Mouse (Mus musculus): ENCODE data around the gene Micu2. TPM values are rescaled to one million over a fixed set of nuclear protein-coding genes. Genes with fewer than 3 reads are reported as not detected.

Gene Micu2
- 10 to 100 TPM; 39.9 to 93.0 (median 67.3) TPM for total RNA-seq (2018; cell fraction: chromatin; rRNA removed)
- total RNA-seq (2018; cell fraction: cytosol; rRNA removed), result 10 to 100 TPM; 38.3 to 67.7 (median 50.7) TPM
- 10 to 100 TPM; 19.3 to 63.6 (median 34.8) TPM for total RNA-seq (2018; cell fraction: nucleus; rRNA removed)
- 44.9 to 62.5 TPM (median 57.3 TPM) in 3 replicates for polyA plus RNA-seq (2018)

DNA sequence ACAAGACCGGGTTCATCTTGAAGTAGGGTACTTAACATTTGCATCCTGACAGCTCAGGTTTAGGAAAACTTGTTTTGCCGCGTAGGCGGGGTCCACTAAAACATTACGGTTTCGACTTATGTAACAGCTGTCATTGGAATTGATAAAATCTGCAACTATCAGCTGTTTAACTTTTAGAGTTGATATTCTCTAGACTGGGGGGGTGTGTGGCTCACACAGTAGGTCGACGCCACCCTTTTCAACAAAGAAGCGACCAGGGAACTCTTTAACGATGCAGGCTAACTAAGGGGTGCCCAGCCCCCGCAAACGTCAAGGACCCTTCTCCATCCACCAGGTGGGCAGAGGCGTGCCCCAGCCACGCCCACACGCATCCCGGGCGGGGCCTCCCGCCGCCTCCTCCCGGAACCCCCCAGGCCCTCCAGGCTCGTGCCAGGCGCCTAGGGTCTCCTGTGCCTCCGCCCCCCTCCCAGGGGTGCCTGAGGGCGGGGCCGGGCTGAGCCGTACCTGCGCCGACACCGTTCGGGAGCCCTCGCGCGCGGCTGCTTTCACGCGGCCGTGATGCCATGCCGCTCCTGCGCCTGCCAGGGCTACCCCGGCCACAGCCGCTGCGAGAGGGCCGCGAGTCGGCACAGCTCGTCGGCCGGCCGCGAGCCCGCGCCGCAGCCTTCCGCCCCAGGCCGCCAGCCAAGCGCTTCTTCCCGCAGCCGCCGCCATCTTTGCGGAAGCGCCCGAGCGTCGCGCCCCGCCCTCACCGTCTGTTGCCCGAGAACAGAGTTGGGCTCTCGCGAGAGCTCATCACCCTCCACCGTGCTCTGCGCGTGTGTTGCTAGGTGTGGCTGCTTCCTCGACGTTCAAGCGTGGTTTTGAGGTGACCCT lies at the start of gene Micu2:
Gene Micu2 (minus strand): TSS at position 737 of the 876 bp plus-strand sequence.
- H3K79me2 ChIP-seq (ENCODE audit: inconsistent target), result peaks cover 49% of the 10 kb centered on the region; the same call in 1 of the 2 replicates
- 4% methylated on average over 70 of the region's 76 CpGs for WGBS (ENCODE audit: missing documents)
- no peak within 1 kb of the TSS for H3K27ac ChIP-seq

DNA sequence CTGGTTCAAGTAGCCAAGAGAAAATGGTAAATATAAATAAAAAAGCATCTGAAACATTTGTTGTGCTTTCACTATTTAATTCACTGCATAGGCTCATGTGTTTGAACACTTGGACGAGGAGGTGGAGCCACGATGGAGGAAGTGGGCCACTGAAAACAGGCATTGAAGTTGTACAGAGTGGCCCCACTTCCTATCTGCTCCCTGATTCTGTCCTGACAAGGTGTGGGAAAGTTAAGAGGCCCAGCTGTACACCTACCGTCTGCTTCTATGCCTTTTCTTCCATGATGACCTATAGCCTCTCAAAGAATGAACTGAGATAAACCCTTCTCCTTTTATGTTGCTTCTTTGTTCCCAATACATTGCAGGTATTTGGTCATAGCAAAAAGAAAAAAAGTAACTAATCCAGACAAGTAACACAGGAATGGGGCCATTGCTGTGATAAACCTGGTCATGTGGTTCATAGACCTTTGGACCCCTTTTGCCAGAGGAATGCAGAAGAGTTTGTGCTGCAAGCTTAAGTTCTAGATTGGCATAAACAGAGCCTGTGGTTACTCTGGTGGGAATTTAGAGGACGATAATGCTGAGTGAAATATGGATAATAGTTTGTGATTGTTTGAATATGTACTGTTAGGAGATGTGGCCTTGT lies 47.7 kb upstream of the Micu2 start:
- Histone ChIP-seq H3K79me2 (ENCODE audit: inconsistent target) (no peaks in the 10 kb centered on the region), H3K36me3 (ENCODE audit: inconsistent target) (no peaks in the 10 kb centered on the region), H3K27ac (no peak overlapping the region), H3K4me3 (ENCODE audit: inconsistent target) (no peak overlapping the region)
- 69% methylated on average over 4 of the region's 4 CpGs for WGBS (ENCODE audit: missing documents)

More for the DNA sequence above, at the start of gene Micu2:
- peak within 1 kb of the TSS; percentile 46 for H3K4me3 ChIP-seq (ENCODE audit: inconsistent target)
- H3K36me3 ChIP-seq (ENCODE audit: inconsistent target), result no peaks in the 10 kb centered on the region

DNA sequence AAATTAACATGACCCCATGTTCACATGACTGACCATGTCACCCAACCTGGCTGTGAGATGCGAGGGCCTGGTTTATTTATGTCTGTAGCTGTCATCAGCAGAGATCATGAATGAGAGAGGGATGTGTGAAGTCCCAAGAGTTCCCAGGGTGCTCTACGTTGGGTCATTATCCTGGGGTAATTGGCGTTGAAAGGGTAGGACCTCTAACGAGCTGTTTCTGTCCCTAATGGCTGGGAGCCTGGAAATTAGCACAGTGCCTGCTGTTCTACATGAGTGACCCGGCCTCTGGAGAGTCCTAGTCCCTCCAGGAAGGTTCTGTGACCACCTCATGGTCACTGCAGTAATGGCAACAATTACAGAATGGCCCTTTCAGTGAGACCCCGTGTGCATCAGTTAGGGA lies 37.1 kb upstream of the Micu2 start:
- 65% methylated on average over 6 of the region's 6 CpGs for WGBS (ENCODE audit: missing documents)
- Histone ChIP-seq H3K36me3 (ENCODE audit: inconsistent target) (no peaks in the 10 kb centered on the region), H3K4me3 (ENCODE audit: inconsistent target) (no peak overlapping the region), H3K79me2 (ENCODE audit: inconsistent target) (no peaks in the 10 kb centered on the region), H3K27ac (no peak overlapping the region)

DNA sequence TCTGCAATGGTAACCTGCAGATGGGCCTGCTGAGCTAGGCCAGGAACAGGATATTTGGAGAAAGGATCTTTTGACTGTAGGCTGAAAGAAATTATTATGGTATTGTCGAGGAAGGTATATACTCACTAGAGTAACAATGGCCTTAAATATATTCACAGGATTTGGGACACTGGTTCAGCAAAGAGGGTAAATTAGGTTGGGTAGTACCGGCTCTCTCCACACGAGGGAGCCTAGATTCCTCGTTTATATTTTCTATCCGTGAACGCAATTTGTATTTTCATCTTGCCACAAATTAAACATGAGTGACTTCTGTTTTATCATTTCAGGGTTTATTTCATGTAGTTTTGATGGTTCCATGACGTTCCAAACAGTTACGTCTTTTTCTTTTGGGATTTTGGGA lies 35.5 kb upstream of the Micu2 start:
- WGBS (ENCODE audit: missing documents), result 10% methylated on average over 8 of the region's 8 CpGs
- H3K36me3 ChIP-seq (ENCODE audit: inconsistent target), result no peaks in the 10 kb centered on the region
- H3K27ac ChIP-seq, result no peak overlapping the region
- H3K4me3 ChIP-seq (ENCODE audit: inconsistent target), result no peak overlapping the region
- H3K79me2 ChIP-seq (ENCODE audit: inconsistent target), result no peaks in the 10 kb centered on the region

DNA sequence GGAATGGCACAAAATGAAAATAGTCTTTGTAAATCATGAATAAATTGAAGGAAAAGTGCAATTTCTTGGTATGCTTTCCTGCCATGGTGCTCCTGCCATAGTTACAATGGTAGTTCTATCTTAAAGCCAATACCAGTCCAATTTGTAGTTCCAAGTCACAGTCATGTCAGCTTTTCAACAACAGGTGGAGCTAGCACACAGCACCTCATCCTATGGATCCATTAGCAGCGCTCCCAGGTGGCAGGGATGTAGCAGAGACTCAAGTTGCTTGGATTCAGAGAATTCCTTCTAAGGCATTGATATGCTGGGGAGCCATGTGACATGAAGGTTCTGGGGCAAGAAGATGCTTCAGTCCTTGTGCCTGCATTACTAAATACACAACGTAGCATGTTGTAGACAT lies 19.8 kb upstream of the Micu2 start:
- Histone ChIP-seq H3K79me2 (ENCODE audit: inconsistent target) (no peaks in the 10 kb centered on the region), H3K4me3 (ENCODE audit: inconsistent target) (no peak overlapping the region), H3K27ac (no peak overlapping the region), H3K36me3 (ENCODE audit: inconsistent target) (no peaks in the 10 kb centered on the region)
- WGBS (ENCODE audit: missing documents), result 60% methylated on average over 2 of the region's 2 CpGs

DNA sequence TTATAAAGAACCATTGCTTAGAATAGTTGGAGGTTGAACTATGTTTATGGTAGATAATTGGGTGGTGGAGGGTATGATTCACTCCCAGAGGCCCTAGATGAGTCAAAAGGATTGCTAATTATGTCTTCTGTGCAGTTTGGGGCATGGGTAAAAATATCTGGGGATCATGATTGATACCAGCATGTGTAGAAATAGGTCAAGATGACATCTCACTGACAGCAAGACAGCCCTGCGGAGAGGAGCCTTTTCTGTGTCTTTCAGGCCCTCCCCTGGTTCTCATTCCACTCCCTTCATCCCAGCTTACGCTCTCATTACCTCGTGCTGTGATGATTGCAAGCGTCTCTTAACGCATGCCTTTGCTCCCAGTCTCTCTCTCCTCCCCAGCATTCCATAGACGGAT lies 4.8 kb upstream of the Micu2 start:
- 95% methylated on average over 6 of the region's 6 CpGs for WGBS (ENCODE audit: missing documents)

DNA sequence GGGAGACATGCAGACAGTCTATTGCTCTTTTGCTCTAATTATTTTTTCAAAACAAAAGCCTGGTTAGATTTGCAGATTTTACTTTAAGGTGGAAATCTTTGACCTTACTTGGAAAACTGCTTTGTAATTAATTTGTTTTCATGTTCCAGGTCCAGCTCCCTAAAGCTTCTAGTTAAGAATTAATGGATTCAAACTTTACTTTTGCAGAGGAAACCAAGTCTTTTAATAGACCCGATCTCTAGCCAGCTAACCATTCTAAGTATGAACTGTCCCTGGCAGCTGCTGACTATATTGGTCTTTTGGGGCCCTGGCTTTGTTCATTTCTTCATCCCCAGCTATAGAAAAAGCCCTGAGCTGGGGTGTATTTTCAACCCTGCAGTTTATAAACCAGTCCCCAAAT lies 3.1 kb upstream of the Micu2 start:
- Histone ChIP-seq H3K79me2 (ENCODE audit: inconsistent target) (peaks cover 15% of the 10 kb centered on the region; the same call in 1 of the 2 replicates), H3K36me3 (ENCODE audit: inconsistent target) (no peaks in the 10 kb centered on the region), H3K4me3 (ENCODE audit: inconsistent target) (no peak overlapping the region), H3K27ac (no peak overlapping the region)
- WGBS (ENCODE audit: missing documents), result 91% methylated on average over 1 of the region's 1 CpGs

More for the DNA sequence above, 4.8 kb upstream of the Micu2 start:
- Histone ChIP-seq H3K27ac (no peak overlapping the region), H3K79me2 (ENCODE audit: inconsistent target) (no peaks in the 10 kb centered on the region), H3K4me3 (ENCODE audit: inconsistent target) (no peak overlapping the region), H3K36me3 (ENCODE audit: inconsistent target) (no peaks in the 10 kb centered on the region)

DNA sequence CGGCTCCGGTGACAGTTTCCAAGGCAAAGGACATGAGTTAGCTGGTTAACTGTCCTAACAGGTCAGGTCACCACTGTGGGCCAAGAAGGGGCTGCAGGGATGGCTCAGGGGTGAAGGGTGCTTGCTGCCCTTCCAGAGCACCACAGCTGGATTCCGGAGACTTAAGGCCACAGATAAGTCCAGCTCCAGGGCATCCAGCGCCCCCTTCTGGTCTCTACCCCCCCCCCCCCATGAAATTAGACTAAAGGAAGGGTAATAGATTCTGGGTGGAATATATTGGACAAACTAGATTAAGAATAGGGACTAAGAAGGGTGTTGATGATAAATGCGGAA lies 306 bp upstream of the Micu2 start:
- Histone ChIP-seq H3K79me2 (ENCODE audit: inconsistent target) (peaks cover 43% of the 10 kb centered on the region; the same call in 1 of the 2 replicates), H3K4me3 (ENCODE audit: inconsistent target) (no peak overlapping the region), H3K27ac (no peak overlapping the region), H3K36me3 (ENCODE audit: inconsistent target) (no peaks in the 10 kb centered on the region)
- 40% methylated on average over 5 of the region's 5 CpGs for WGBS (ENCODE audit: missing documents)

DNA sequence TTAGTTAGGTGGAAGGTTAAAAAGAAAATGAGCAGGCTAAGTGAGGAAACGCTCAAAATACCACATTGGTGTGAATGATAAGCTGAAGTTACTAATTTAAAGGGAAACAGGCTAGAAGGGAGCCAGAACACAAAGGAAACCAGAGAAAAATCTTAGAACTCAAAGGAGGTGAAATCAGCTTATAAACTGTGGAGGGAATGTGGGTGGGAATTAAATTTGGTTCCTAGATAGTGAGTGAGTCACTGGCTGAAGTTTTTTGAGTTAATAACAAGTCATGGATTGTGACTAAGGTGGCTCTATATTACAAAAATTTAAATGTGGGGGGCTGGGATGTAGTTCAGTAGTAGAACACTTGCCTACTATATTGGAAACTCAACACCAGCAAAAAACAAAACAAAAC lies 1.6 kb downstream of the Micu2 start:
- H3K36me3 ChIP-seq (ENCODE audit: inconsistent target), result no peaks in the 10 kb centered on the region
- no peak overlapping the region for H3K27ac ChIP-seq
- no peak overlapping the region for H3K4me3 ChIP-seq (ENCODE audit: inconsistent target)
- H3K79me2 ChIP-seq (ENCODE audit: inconsistent target), result peaks cover 62% of the 10 kb centered on the region; the same call in 1 of the 2 replicates
- 70% methylated on average over 1 of the region's 1 CpGs for WGBS (ENCODE audit: missing documents)

DNA sequence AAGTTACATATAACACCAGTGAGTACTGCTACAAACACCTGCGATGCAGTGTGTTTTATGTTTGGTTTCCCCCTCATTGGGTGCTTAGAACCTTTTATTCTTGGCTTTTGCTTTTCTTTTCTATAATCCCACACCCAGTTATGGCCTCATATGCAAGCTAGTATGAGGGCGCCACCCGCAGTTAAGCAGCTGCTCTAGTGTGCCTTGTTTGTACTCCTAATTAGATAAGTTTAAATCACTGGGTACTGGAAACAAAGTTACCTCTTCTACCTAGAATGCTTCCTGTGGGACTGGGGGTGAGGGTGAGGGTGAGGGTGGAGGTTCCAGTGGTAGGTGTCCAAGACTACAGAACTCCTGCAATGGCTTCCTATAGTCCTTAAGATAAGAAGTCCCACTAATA lies 2.9 kb downstream of the Micu2 start:
- peaks cover 75% of the 10 kb centered on the region; the same call in 1 of the 2 replicates for H3K79me2 ChIP-seq (ENCODE audit: inconsistent target)
- no peak overlapping the region for H3K4me3 ChIP-seq (ENCODE audit: inconsistent target)
- 96% methylated on average over 3 of the region's 3 CpGs for WGBS (ENCODE audit: missing documents)
- no peak overlapping the region for H3K27ac ChIP-seq
- no peaks in the 10 kb centered on the region; the same call in 1 of the 2 replicates for H3K36me3 ChIP-seq (ENCODE audit: inconsistent target)

DNA sequence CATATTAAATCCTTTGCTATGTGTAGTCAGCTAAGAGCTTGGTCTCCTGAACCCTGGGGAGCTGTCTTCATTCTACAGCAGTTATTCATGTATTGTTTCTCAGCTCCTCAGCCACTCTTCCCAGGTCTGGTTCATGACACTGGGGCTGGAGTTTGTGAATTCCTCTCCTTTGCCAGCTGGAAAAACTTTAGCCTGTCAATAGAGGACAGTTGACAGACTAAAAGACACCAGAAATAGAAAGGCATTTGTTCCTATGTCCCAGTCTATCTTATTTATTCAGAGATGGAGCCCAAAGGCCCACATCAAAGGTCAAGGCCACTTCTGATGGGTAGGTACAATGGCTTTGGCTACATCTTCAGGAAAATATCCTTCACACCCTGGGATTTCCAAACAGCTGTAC lies 7.3 kb downstream of the Micu2 start:
- Histone ChIP-seq H3K79me2 (ENCODE audit: inconsistent target) (peaks cover 63% of the 10 kb centered on the region; the same call in 1 of the 2 replicates), H3K36me3 (ENCODE audit: inconsistent target) (no peaks in the 10 kb centered on the region; the same call in 1 of the 2 replicates), H3K27ac (no peak overlapping the region), H3K4me3 (ENCODE audit: inconsistent target) (no peak overlapping the region)

DNA sequence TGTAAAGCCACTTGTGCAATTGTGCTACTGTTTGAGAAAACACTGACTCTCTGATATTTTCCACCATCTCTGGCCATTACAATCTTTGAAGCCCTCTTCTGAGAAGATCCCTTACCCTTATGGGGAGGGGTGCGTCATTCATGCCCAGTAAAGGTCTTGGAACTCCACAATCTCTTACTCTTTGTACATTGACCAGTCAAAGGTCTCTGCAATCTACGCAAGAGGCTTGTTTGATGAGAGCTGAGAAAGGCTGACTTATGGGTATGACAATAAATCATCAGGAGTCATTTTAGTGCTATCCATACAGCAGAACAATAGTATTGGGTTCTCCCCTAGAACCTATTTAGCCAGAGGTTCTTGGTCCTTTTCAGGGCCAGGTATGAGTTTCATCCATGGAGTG lies 9.9 kb downstream of the Micu2 start:
- 100% methylated on average over 2 of the region's 2 CpGs for WGBS (ENCODE audit: missing documents)
- Histone ChIP-seq H3K4me3 (ENCODE audit: inconsistent target) (no peak overlapping the region), H3K79me2 (ENCODE audit: inconsistent target) (peaks cover 37% of the 10 kb centered on the region; the same call in 1 of the 2 replicates), H3K36me3 (ENCODE audit: inconsistent target) (no peaks in the 10 kb centered on the region; the same call in 1 of the 2 replicates), H3K27ac (no peak overlapping the region)

DNA sequence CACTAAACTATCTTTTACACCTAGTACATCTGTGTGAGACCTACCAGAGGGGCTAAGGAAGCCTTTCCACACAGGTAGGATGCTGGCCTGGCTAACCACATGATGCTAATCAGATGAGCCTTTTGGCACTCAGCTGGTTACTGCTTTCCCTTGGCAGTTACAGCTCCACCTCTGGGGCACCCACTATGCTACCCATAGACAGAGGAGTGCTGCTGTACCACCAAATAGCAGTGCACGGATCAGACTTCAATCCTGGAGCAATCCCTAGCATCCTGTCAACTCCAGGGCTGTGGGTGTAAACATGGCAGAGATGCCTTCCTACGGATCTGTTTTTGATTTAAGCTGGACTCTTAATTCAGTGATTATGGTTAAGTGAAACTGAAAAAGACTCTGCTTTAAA lies 13.3 kb downstream of the Micu2 start:
- 100% methylated on average over 2 of the region's 2 CpGs for WGBS (ENCODE audit: missing documents)
- Histone ChIP-seq H3K79me2 (ENCODE audit: inconsistent target) (peaks cover 10% of the 10 kb centered on the region; the same call in 1 of the 2 replicates), H3K4me3 (ENCODE audit: inconsistent target) (no peak overlapping the region), H3K36me3 (ENCODE audit: inconsistent target) (no peaks in the 10 kb centered on the region), H3K27ac (no peak overlapping the region)

DNA sequence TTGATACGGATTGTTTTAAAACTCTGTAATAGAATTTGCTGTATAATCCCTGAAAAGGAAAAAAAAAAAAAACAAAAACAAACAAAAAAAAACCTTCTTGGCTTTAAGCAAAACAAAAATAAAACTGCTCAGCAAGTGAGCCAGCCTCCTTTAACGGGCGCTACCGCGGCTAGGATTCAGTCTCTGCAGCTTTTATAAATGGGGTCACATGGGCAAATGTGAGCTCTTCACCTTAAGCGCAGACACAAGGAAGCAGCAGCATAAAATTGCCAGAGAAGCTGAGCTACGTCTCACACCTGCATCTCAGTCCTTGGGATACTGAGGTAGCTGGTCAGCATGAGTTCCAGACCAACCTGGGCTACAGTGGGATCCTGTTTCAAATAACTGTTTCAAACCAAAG lies 16.6 kb downstream of the Micu2 start:
- Histone ChIP-seq H3K79me2 (ENCODE audit: inconsistent target) (peaks cover 7% of the 10 kb centered on the region; the same call in 1 of the 2 replicates), H3K4me3 (ENCODE audit: inconsistent target) (no peak overlapping the region), H3K36me3 (ENCODE audit: inconsistent target) (no peaks in the 10 kb centered on the region), H3K27ac (no peak overlapping the region)
- 79% methylated on average over 7 of the region's 7 CpGs for WGBS (ENCODE audit: missing documents)
